Mouse (Mus musculus): ENCODE data around the gene Dkk2. TPM values are rescaled to one million over a fixed set of nuclear protein-coding genes. Genes with fewer than 3 reads are reported as not detected.
A peak's percentile ranks its signal among the peaks of the same experiment; 100 is the strongest.

Gene Dkk2
- polyA plus RNA-seq, 1 experiment from 2014 or later: 3.7 TPM

GRCm38 (mm10) chr3:132103020-132103419, 17.9 kb downstream of the Dkk2 start:
- peak overlapping the region; percentile 12; the same call in 1 of the 2 replicates for H3K4me3 ChIP-seq (ENCODE audit: low read depth, low read length)
- DNase-seq (ENCODE audit: low spot score): no peak

GRCm38 (mm10) chr3:132103454-132103853, 18.4 kb downstream of the Dkk2 start:
- WGBS: 42% methylated on average over 7 of the region's 7 CpGs
- TF ChIP-seq EP300 (optimal IDR thresholded peaks at IDR 0.05): no peak
- no peak for TF ChIP-seq CTCF (IDR thresholded peaks at IDR 0.05; ENCODE audit: low read depth)
- H3K36me3 ChIP-seq (ENCODE audit: control insufficient read depth, insufficient read depth, low read length): no peaks in the 10 kb centered on the region
- DNase-seq (ENCODE audit: low spot score): no peak
- H3K27me3 ChIP-seq (ENCODE audit: control insufficient read depth, insufficient read depth, low read length): no peaks in the 10 kb centered on the region
- peak overlapping the region; percentile 37 for H3K4me2 ChIP-seq (replicated peaks; ENCODE audit: low read depth)
- 0 out of 2 replicates have a peak overlapping the region, but pooled peaks have one; percentile 13 for H3K4me3 ChIP-seq (ENCODE audit: low read depth, low read length)
- H3K27ac ChIP-seq (replicated peaks): no peak overlapping the region
- no peak overlapping the region for H3K9ac ChIP-seq (ENCODE audit: low read length)
- no peaks in the 10 kb centered on the region for H3K9me3 ChIP-seq (ENCODE audit: control insufficient read depth, low read length)
- no peak for ATAC-seq (ENCODE audit: low FRiP score, low TSS enrichment)
- H3K4me1 ChIP-seq (replicated peaks; ENCODE audit: control insufficient read depth, insufficient read depth): peaks cover 3% of the 10 kb centered on the region; the same call in 1 of the 2 replicates

More at GRCm38 (mm10) chr3:132103020-132103419, 17.9 kb downstream of the Dkk2 start:
- Histone ChIP-seq H3K27me3 (ENCODE audit: control insufficient read depth, insufficient read depth, low read length) (no peaks in the 10 kb centered on the region), H3K36me3 (ENCODE audit: control insufficient read depth, insufficient read depth, low read length) (no peaks in the 10 kb centered on the region), H3K27ac (replicated peaks) (no peak overlapping the region), H3K4me2 (replicated peaks; ENCODE audit: low read depth) (peak overlapping the region; percentile 37), H3K9ac (ENCODE audit: low read length) (no peak overlapping the region), H3K9me3 (ENCODE audit: control insufficient read depth, low read length) (no peaks in the 10 kb centered on the region), H3K4me1 (replicated peaks; ENCODE audit: control insufficient read depth, insufficient read depth) (peaks cover 3% of the 10 kb centered on the region; the same call in 1 of the 2 replicates)
- WGBS: 30% methylated on average over 9 of the region's 9 CpGs
- no peak for ATAC-seq (ENCODE audit: low FRiP score, low TSS enrichment)
- TF ChIP-seq EP300 (optimal IDR thresholded peaks at IDR 0.05) (no peak), CTCF (IDR thresholded peaks at IDR 0.05; ENCODE audit: low read depth) (no peak)

GRCm38 (mm10) chr3:132115772-132116511, 30.9 kb downstream of the Dkk2 start:
- ATAC-seq (ENCODE audit: low FRiP score, low TSS enrichment): no peak
- H3K4me3 ChIP-seq (ENCODE audit: low read depth, low read length): no peak overlapping the region
- TF ChIP-seq CTCF (IDR thresholded peaks at IDR 0.05; ENCODE audit: low read depth): no peak
- TF ChIP-seq EP300 (optimal IDR thresholded peaks at IDR 0.05): no peak
- H3K4me2 ChIP-seq (replicated peaks; ENCODE audit: low read depth): no peak overlapping the region
- DNase-seq (ENCODE audit: low spot score): no peak
- no peaks in the 10 kb centered on the region for H3K4me1 ChIP-seq (replicated peaks; ENCODE audit: control insufficient read depth, insufficient read depth)
- no peaks in the 10 kb centered on the region for H3K27me3 ChIP-seq (ENCODE audit: control insufficient read depth, insufficient read depth, low read length)
- H3K27ac ChIP-seq (replicated peaks): no peak overlapping the region
- no peak overlapping the region for H3K9ac ChIP-seq (ENCODE audit: low read length)
- WGBS: 82% methylated on average over 7 of the region's 7 CpGs
- no peaks in the 10 kb centered on the region for H3K9me3 ChIP-seq (ENCODE audit: control insufficient read depth, low read length)
- H3K36me3 ChIP-seq (ENCODE audit: control insufficient read depth, insufficient read depth, low read length): no peaks in the 10 kb centered on the region

GRCm38 (mm10) chr3:132121344-132121743, 36.3 kb downstream of the Dkk2 start:
- Histone ChIP-seq H3K9ac (ENCODE audit: low read length) (no peak overlapping the region), H3K27me3 (ENCODE audit: control insufficient read depth, insufficient read depth, low read length) (no peaks in the 10 kb centered on the region), H3K4me1 (replicated peaks; ENCODE audit: control insufficient read depth, insufficient read depth) (no peaks in the 10 kb centered on the region), H3K36me3 (ENCODE audit: control insufficient read depth, insufficient read depth, low read length) (no peaks in the 10 kb centered on the region), H3K4me2 (replicated peaks; ENCODE audit: low read depth) (no peak overlapping the region), H3K27ac (replicated peaks) (no peak overlapping the region), H3K4me3 (ENCODE audit: low read depth, low read length) (no peak overlapping the region), H3K9me3 (ENCODE audit: control insufficient read depth, low read length) (no peaks in the 10 kb centered on the region)
- no peak for ATAC-seq (ENCODE audit: low FRiP score, low TSS enrichment)
- no peak for TF ChIP-seq EP300 (optimal IDR thresholded peaks at IDR 0.05)
- TF ChIP-seq CTCF (IDR thresholded peaks at IDR 0.05; ENCODE audit: low read depth): no peak
- no peak for DNase-seq (ENCODE audit: low spot score)
- 69% methylated on average over 5 of the region's 5 CpGs for WGBS

GRCm38 (mm10) chr3:132122581-132122980, 37.5 kb downstream of the Dkk2 start:
- H3K4me1 ChIP-seq (replicated peaks; ENCODE audit: control insufficient read depth, insufficient read depth): no peaks in the 10 kb centered on the region
- no peaks in the 10 kb centered on the region for H3K9me3 ChIP-seq (ENCODE audit: control insufficient read depth, low read length)
- DNase-seq (ENCODE audit: low spot score): no peak
- H3K4me2 ChIP-seq (replicated peaks; ENCODE audit: low read depth): no peak overlapping the region
- TF ChIP-seq EP300 (optimal IDR thresholded peaks at IDR 0.05) (no peak), CTCF (IDR thresholded peaks at IDR 0.05; ENCODE audit: low read depth) (no peak)
- H3K27me3 ChIP-seq (ENCODE audit: control insufficient read depth, insufficient read depth, low read length): no peaks in the 10 kb centered on the region
- no peak overlapping the region for H3K4me3 ChIP-seq (ENCODE audit: low read depth, low read length)
- no peaks in the 10 kb centered on the region for H3K36me3 ChIP-seq (ENCODE audit: control insufficient read depth, insufficient read depth, low read length)
- no peak overlapping the region for H3K9ac ChIP-seq (ENCODE audit: low read length)
- H3K27ac ChIP-seq (replicated peaks): no peak overlapping the region
- no peak for ATAC-seq (ENCODE audit: low FRiP score, low TSS enrichment)
- WGBS: 12% methylated on average over 4 of the region's 4 CpGs

- Histone ChIP-seq H3K9me3 (ENCODE audit: control insufficient read depth, low read length) (no peaks in the 10 kb centered on the region), H3K9ac (ENCODE audit: low read length) (no peak overlapping the region), H3K27ac (replicated peaks) (no peak overlapping the region), H3K4me1 (replicated peaks; ENCODE audit: control insufficient read depth, insufficient read depth) (no peaks in the 10 kb centered on the region), H3K4me3 (ENCODE audit: low read depth, low read length) (no peak overlapping the region), H3K4me2 (replicated peaks; ENCODE audit: low read depth) (no peak overlapping the region), H3K27me3 (ENCODE audit: control insufficient read depth, insufficient read depth, low read length) (no peaks in the 10 kb centered on the region), H3K36me3 (ENCODE audit: control insufficient read depth, insufficient read depth, low read length) (no peaks in the 10 kb centered on the region)
- TF ChIP-seq CTCF (IDR thresholded peaks at IDR 0.05; ENCODE audit: low read depth) (no peak), EP300 (optimal IDR thresholded peaks at IDR 0.05) (no peak)
- WGBS: 77% methylated on average over 8 of the region's 8 CpGs
- DNase-seq (ENCODE audit: low spot score): no peak
- ATAC-seq (ENCODE audit: low FRiP score, low TSS enrichment): no peak
Observed at GRCm38 (mm10) chr3:132125227-132125740, 40.2 kb downstream of the Dkk2 start.
